ENCODE assay signal across 8 mouse cellular contexts in the genomic region with DNA sequence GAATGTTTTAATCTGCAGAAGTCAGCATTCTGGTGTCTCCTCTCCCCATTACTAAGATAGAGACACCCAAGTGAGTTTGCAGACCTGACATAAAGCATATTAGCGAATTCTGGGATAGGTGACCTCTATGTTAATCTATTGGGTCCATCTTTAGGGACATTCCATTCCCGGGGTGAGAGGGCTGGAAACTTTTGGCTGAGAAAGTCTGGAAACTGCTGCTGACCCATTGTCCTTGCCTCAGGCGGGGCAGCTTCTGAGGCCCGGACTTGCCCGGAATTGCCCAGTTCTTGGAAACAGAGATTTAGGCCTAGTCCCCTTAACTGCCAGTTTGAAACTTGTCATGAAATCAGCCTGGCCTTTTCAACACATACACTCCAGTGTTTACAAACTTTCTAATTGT. TPM values are rescaled to one million over a fixed set of nuclear protein-coding genes. Genes with fewer than 3 reads are reported as not detected.
DNase-seq lines count a peak whose midpoint lies in the region; ATAC-seq and TF ChIP-seq lines count a peak whose summit lies in the region.

No protein-coding gene starts in this region.

- no peak for DNase-seq in left cerebral cortex, adult 2 months (ENCODE audit: extremely low spot score in 1 of 2, low spot score in 2 of 2)
- no peak for DNase-seq in left cerebral cortex, postnatal 4 days
- DNase-seq in midbrain, postnatal 0 days (ENCODE audit: low spot score) = no peak
- DNase-seq in gastrocnemius, postnatal 14 days = no peak
- DNase-seq in urinary bladder, postnatal 25 days (ENCODE audit: low spot score) = no peak

- peak overlapping the region; percentile 100 for H3K4me3 ChIP-seq in left cerebral cortex, adult 2 months
- peak overlapping the region; percentile 99 for H3K4me3 ChIP-seq in embryonic facial prominence, embryonic 15.5 days (replicated peaks)
- peak overlapping the region; percentile 61; the same call in 1 of the 2 replicates for H3K4me3 ChIP-seq in kidney, embryonic 14.5 days (ENCODE audit: low read length)
- H3K4me3 ChIP-seq in midbrain, postnatal 0 days (ENCODE audit: low read depth, low read length) = peak overlapping the region; percentile 96

- peaks cover 9% of the 10 kb centered on the region for H3K36me3 ChIP-seq in embryonic facial prominence, embryonic 15.5 days
- H3K36me3 ChIP-seq in kidney, embryonic 14.5 days (ENCODE audit: control insufficient read depth, insufficient read depth, low read length) = peaks cover 20% of the 10 kb centered on the region; the same call in 1 of the 2 replicates
- peaks cover 7% of the 10 kb centered on the region for H3K36me3 ChIP-seq in midbrain, postnatal 0 days (ENCODE audit: insufficient read depth, low read length)

- intact Hi-C loops in left cerebral cortex, adult 2 months (cut with DNase I) = loop anchor here (2.0 kb wide), 1 partner anchor 33 kb away; no protein-coding TSS in a partner anchor
- intact Hi-C loops in left cerebral cortex, postnatal 4 days (cut with DNase I) = no loop called here
- intact Hi-C loops in gastrocnemius, postnatal 14 days (cut with DNase I; ENCODE audit: low total_unique reads) = no loop called here

- H3K27me3 ChIP-seq in embryonic facial prominence, embryonic 15.5 days = no peaks in the 10 kb centered on the region
- no peaks in the 10 kb centered on the region for H3K27me3 ChIP-seq in kidney, embryonic 14.5 days (ENCODE audit: control insufficient read depth, insufficient read depth, low read length)
- no peaks in the 10 kb centered on the region for H3K27me3 ChIP-seq in midbrain, postnatal 0 days (ENCODE audit: insufficient read depth, low read length)

- no peaks in the 10 kb centered on the region for H3K9me3 ChIP-seq in embryonic facial prominence, embryonic 15.5 days (replicated peaks)
- no peaks in the 10 kb centered on the region for H3K9me3 ChIP-seq in kidney, embryonic 14.5 days (ENCODE audit: control insufficient read depth, low read length)
- no peaks in the 10 kb centered on the region for H3K9me3 ChIP-seq in midbrain, postnatal 0 days (ENCODE audit: low read length)

- 56% methylated on average over 5 of the region's 5 CpGs for WGBS in embryonic facial prominence, embryonic 15.5 days
- 80% methylated on average over 5 of the region's 5 CpGs for whole genome bisulfite sequencing in kidney, embryonic 14.5 days
- WGBS in midbrain, postnatal 0 days = 73% methylated on average over 5 of the region's 5 CpGs

- H3K27ac ChIP-seq in left cerebral cortex, adult 2 months = peak overlapping the region; percentile 88; the same call in 1 of the 2 replicates
- peak overlapping the region; percentile 84 for H3K27ac ChIP-seq in embryonic facial prominence, embryonic 15.5 days (replicated peaks)
- no peak overlapping the region for H3K27ac ChIP-seq in kidney, embryonic 14.5 days (ENCODE audit: low read depth, low read length)
- no peak overlapping the region for H3K27ac ChIP-seq in midbrain, postnatal 0 days (ENCODE audit: low read depth, low read length)

- H3K9ac ChIP-seq in embryonic facial prominence, embryonic 15.5 days = peak overlapping the region; percentile 39; the same call in 1 of the 2 replicates
- no peak overlapping the region; the same call in 1 of the 2 replicates for H3K9ac ChIP-seq in kidney, embryonic 14.5 days (ENCODE audit: low read depth, low read length)
- no peak overlapping the region for H3K9ac ChIP-seq in midbrain, postnatal 0 days (replicated peaks; ENCODE audit: low read length, poor library complexity, severe bottlenecking)

- H3K4me2 ChIP-seq in embryonic facial prominence, embryonic 15.5 days (replicated peaks) = peak overlapping the region; percentile 59
- peak overlapping the region; percentile 61 for H3K4me2 ChIP-seq in kidney, embryonic 14.5 days (replicated peaks; ENCODE audit: low read depth, low read length)
- peak overlapping the region; percentile 58 for H3K4me2 ChIP-seq in midbrain, postnatal 0 days (ENCODE audit: low read depth, low read length, poor library complexity, severe bottlenecking)

- no peak for ATAC-seq in embryonic facial prominence, embryonic 15.5 days (ENCODE audit: insufficient number of reproducible peaks, low FRiP score, low TSS enrichment, low read depth)
- no peak for ATAC-seq in kidney, embryonic 14.5 days (ENCODE audit: low FRiP score, low TSS enrichment)
- ATAC-seq in midbrain, postnatal 0 days (ENCODE audit: low FRiP score) = no peak
- no peak for ATAC-seq in megakaryocyte progenitor cell, adult 5-6 weeks (replicated peaks; ENCODE audit: poor library complexity)

- peaks cover 15% of the 10 kb centered on the region for H3K4me1 ChIP-seq in embryonic facial prominence, embryonic 15.5 days
- peaks cover 7% of the 10 kb centered on the region for H3K4me1 ChIP-seq in kidney, embryonic 14.5 days (ENCODE audit: control insufficient read depth, insufficient read depth, low read length)
- no peaks in the 10 kb centered on the region; the same call in 1 of the 2 replicates for H3K4me1 ChIP-seq in midbrain, postnatal 0 days (ENCODE audit: insufficient read depth, low read length)

- TF ChIP-seq CTCF in left cerebral cortex, adult 2 months (IDR thresholded peaks at IDR 0.05) = no peak
- TF ChIP-seq CTCF in midbrain, postnatal 0 days (IDR thresholded peaks at IDR 0.05) = no peak

RNA-seq across cellular contexts. Expression of a gene that starts 0.8 kb away (rescaled TPM):
- total RNA-seq in left cerebral cortex, adult 2 months (2021) = 10 to 100 TPM; 58.7 to 65.5 TPM
- 10 to 100 TPM; 39.1 to 51.9 TPM for total RNA-seq in left cerebral cortex, postnatal 4 days (2021)
- polyA plus RNA-seq in embryonic facial prominence, embryonic 15.5 days (2015; fragmentation: Nextera tagmentation; extraction: Ambion mirVana) = 43.9 and 57.8 TPM in 2 replicates
- polyA plus RNA-seq in kidney, embryonic 14.5 days (2014; fragmentation: Nextera tagmentation; extraction: Ambion mirVana) = 38.6 and 65.6 TPM in 2 replicates
- 65.1 and 69.9 TPM in 2 replicates for total RNA-seq in midbrain, postnatal 0 days (2014; rRNA removed)
- 23.2 and 28.7 TPM in 2 replicates for polyA plus RNA-seq in midbrain, postnatal 0 days (2015; fragmentation: Nextera tagmentation; extraction: Ambion mirVana)
- 10 to 100 TPM; 29.4 to 29.8 TPM for total RNA-seq in gastrocnemius, postnatal 14 days (2021)
- 68.6 and 74.8 TPM in 2 replicates for total RNA-seq in megakaryocyte progenitor cell, adult 5-6 weeks (2015)
- total RNA-seq in megakaryocyte progenitor cell, adult 5-6 weeks (2017) = 44.0 and 63.1 TPM in 2 replicates

RNA-seq across cellular contexts. Expression of a gene that starts 34.8 kb away (rescaled TPM):
- total RNA-seq in left cerebral cortex, adult 2 months (2021) = 10 to 100 TPM; 27.7 to 28.8 TPM
- total RNA-seq in left cerebral cortex, postnatal 4 days (2021) = 10 to 100 TPM; 36.9 to 37.6 TPM
- 20.9 and 22.7 TPM in 2 replicates for polyA plus RNA-seq in embryonic facial prominence, embryonic 15.5 days (2015; fragmentation: Nextera tagmentation; extraction: Ambion mirVana)
- 7.5 and 12.5 TPM in 2 replicates for polyA plus RNA-seq in kidney, embryonic 14.5 days (2014; fragmentation: Nextera tagmentation; extraction: Ambion mirVana)
- 29.7 and 31.0 TPM in 2 replicates for total RNA-seq in midbrain, postnatal 0 days (2014; rRNA removed)
- polyA plus RNA-seq in midbrain, postnatal 0 days (2015; fragmentation: Nextera tagmentation; extraction: Ambion mirVana) = 23.7 and 24.4 TPM in 2 replicates
- total RNA-seq in gastrocnemius, postnatal 14 days (2021) = 1 to 10 TPM; 5.2 to 6.1 TPM
- 7.8 and 16.0 TPM in 2 replicates for total RNA-seq in megakaryocyte progenitor cell, adult 5-6 weeks (2015)
- 9.0 and 14.0 TPM in 2 replicates for total RNA-seq in megakaryocyte progenitor cell, adult 5-6 weeks (2017)

Comparison
In these comparisons a context has a peak if more than half of its experiments do, and no peak if none do; other contexts are left out.
1. H3K27ac ChIP-seq: peak in left cerebral cortex, adult 2 months (single experiment) and embryonic facial prominence, embryonic 15.5 days (single experiment); none in kidney, embryonic 14.5 days (single experiment) and midbrain, postnatal 0 days (single experiment).
2. Peak in every context shown above with its lines, with median percentiles within 50 percentile points of each other: H3K4me3 ChIP-seq and H3K4me2 ChIP-seq.